Mouse (Mus musculus) hindbrain, embryonic 16.5 days (tissue): Measurements from ENCODE around the gene Eps8. TPM values are rescaled to one million over a fixed set of nuclear protein-coding genes. Genes with fewer than 3 reads are reported as not detected.

ENCODE experiments used
- ATAC-seq: fragments of 200-750 bp; cut with Nextera tagmentation; 2 replicates; pipeline ENCODE4 v1.8.0; 2017; ENCODE audit warnings: moderate TSS enrichment, moderate library complexity
- H3K27ac ChIP-seq: fragments of 300-500 bp; sonication (generic); 2 replicates; pipeline ENCODE4 v1.5.1; 2014; ENCODE audit warnings: low read depth, mild to moderate bottlenecking, control low read depth, low read length, moderate library complexity
- H3K27me3 ChIP-seq: fragments of 300-500 bp; sonication (generic); replicated peaks from 2 replicates; pipeline ENCODE4 v1.6.1; 2014; ENCODE audit warnings: low read length; ENCODE audit not compliant: control insufficient read depth, insufficient read depth
- H3K36me3 ChIP-seq: fragments of 300-500 bp; sonication (generic); 2 replicates; pipeline ENCODE4 v1.6.1; 2014; ENCODE audit warnings: mild to moderate bottlenecking, low read length, moderate library complexity, mixed read lengths; ENCODE audit not compliant: control insufficient read depth, insufficient read depth
- H3K4me1 ChIP-seq: fragments of 300-500 bp; sonication (generic); 2 replicates; pipeline ENCODE4 v1.6.1; 2014; ENCODE audit warnings: low read depth, low read length; ENCODE audit not compliant: control insufficient read depth, insufficient read depth
- H3K4me2 ChIP-seq: fragments of 300-500 bp; sonication (generic); 2 replicates; pipeline ENCODE4 v1.6.1; 2014; ENCODE audit warnings: mild to moderate bottlenecking, low read length, control low read depth, moderate library complexity
- H3K4me3 ChIP-seq: fragments of 300-500 bp; sonication (generic); 2 replicates; pipeline ENCODE4 v1.5.1; 2014; ENCODE audit warnings: mild to moderate bottlenecking, low read length, control low read depth, moderate library complexity
- H3K9ac ChIP-seq: fragments of 300-500 bp; sonication (generic); 2 replicates; pipeline ENCODE4 v1.6.1; 2014; ENCODE audit warnings: low read depth, mild to moderate bottlenecking, control low read depth, low read length, moderate library complexity
- H3K9me3 ChIP-seq: fragments of 300-500 bp; sonication (generic); 2 replicates; pipeline ENCODE4 v1.6.1; 2014; ENCODE audit warnings: mild to moderate bottlenecking, low read length, moderate library complexity; ENCODE audit not compliant: control insufficient read depth
- WGBS: fragments of 180-500 bp; shearing (Covaris S2); extraction: QIAGEN DNeasy Blood & Tissue Kit; methylation state at CpG from one replicate; pipeline ENCODE4 v1.1.7; 2014; 5-methylcytosine and 5-hydroxymethylcytosine counted together
- polyA plus RNA-seq: library from polyadenylated mRNA; unstranded; fragments of >200 nt; fragmentation: Nextera tagmentation; extraction: Ambion mirVana; gene quantifications from 2 replicates; pipeline ENCODE4 v1.2.1, GENCODE M21; 2015

Eps8 gene
- polyA plus RNA-seq, 1 experiment from 2014 or later = 33.7 TPM

DNA sequence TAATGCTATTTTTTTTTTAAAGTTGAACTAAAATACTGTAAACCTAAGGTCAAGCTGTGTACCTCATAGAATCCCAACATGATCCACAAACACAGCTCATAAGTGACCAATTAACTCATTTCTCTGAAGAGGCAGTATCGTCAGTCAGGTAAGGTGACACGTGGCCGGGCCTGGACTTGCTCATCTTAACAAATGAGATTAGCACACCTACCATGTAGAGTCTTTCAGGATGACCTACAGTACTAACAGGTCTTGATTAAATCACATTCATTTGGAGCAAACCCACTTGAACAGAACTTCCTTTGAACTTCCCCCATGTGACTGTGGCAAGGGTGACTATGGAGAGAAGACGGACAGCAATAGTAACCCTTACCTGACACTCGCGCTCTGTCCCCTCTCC lies 66.8 kb downstream of the Eps8 start:
- H3K4me1 ChIP-seq = no peaks in the 10 kb centered on the region
- no peak for ATAC-seq
- H3K36me3 ChIP-seq = no peaks in the 10 kb centered on the region
- no peaks in the 10 kb centered on the region for H3K27me3 ChIP-seq
- H3K27ac ChIP-seq = no peak overlapping the region
- no peak overlapping the region for H3K4me2 ChIP-seq
- 89% methylated on average over 6 of the region's 6 CpGs for WGBS
- no peak overlapping the region for H3K4me3 ChIP-seq
- H3K9me3 ChIP-seq = no peaks in the 10 kb centered on the region
- H3K9ac ChIP-seq = no peak overlapping the region

DNA sequence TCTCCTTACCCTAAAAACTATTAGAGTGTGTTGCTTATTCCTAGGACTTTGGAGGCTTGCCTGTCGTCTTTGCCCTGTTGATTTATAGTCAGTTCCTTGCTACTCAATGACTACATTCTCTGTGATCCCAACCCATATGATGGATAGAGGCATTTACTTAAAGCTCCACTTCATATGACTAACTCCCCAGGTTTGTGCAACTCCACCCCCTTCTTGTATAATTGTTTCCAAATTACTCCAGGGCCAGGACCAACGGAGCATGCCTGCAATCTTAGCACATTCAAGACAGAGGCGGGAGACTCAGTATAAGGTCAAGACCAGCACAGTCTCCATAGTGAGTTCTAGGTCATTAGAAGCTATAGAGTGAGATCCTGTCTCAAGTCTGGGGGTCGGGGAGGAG lies 69.4 kb downstream of the Eps8 start:
- Histone ChIP-seq H3K27me3 (no peaks in the 10 kb centered on the region), H3K9me3 (no peaks in the 10 kb centered on the region), H3K4me3 (no peak overlapping the region), H3K4me1 (no peaks in the 10 kb centered on the region), H3K4me2 (no peak overlapping the region), H3K36me3 (no peaks in the 10 kb centered on the region), H3K27ac (no peak overlapping the region), H3K9ac (no peak overlapping the region)
- 85% methylated on average over 4 of the region's 4 CpGs for WGBS
- no peak for ATAC-seq

DNA sequence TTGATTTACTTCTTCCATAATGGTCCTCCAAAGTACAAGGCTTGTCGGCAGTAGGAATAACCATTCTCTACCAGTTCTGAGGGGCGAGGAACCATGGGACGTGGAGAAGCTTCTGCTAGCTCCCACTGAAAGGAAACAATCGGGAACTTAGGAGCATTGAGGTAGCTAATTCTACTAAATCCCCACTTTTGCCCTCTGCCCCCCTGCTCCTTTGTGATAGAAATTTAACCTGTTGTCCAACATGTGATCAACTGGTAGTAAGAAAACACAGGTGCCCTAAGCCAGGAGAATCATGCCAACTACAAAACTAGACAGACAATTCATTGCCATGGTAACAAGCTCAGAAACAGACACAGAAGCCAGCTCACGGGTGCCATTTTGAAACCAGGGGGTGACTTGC lies 71.6 kb downstream of the Eps8 start:
- H3K4me2 ChIP-seq = no peak overlapping the region
- no peak for ATAC-seq
- H3K9ac ChIP-seq = no peak overlapping the region
- WGBS = 90% methylated on average over 5 of the region's 5 CpGs
- H3K36me3 ChIP-seq = no peaks in the 10 kb centered on the region
- no peak overlapping the region for H3K27ac ChIP-seq
- H3K27me3 ChIP-seq = no peaks in the 10 kb centered on the region
- no peaks in the 10 kb centered on the region for H3K9me3 ChIP-seq
- H3K4me1 ChIP-seq = no peaks in the 10 kb centered on the region
- no peak overlapping the region for H3K4me3 ChIP-seq

DNA sequence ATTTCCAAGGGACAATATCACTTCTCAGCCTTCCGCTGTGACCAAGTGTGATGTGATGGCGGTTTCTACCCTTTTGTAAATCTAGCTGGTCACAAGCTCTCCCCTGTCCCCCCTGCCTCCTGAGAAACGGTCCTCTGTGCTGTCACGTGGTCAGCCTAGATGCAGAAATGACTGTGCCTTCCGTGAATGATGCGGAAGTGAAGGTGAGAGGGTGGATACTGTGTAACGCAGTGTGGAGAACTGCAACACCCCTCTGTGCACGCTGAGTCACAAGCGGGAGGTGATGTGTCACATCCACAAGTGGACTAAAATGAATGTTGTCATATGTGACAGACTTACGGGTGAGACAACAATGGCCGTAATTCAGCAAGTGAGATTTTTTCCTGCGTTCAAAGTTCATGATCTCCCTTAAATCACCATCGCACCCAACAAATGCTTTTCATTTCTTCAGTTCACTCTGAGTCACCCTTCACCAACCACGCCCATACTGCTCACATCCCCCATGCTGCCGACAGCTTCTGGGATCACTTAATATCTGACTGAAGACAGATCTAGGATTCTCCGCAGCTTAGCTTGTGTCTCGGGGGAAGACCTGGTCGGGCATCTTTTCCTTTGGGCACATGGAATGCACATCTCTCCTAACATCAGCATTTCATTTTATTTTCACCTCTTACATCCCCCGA lies 72.3 kb downstream of the Eps8 start:
- H3K9me3 ChIP-seq = no peaks in the 10 kb centered on the region
- H3K4me2 ChIP-seq = no peak overlapping the region
- no peaks in the 10 kb centered on the region for H3K4me1 ChIP-seq
- H3K9ac ChIP-seq = no peak overlapping the region
- no peaks in the 10 kb centered on the region for H3K27me3 ChIP-seq
- no peaks in the 10 kb centered on the region for H3K36me3 ChIP-seq
- WGBS = 84% methylated on average over 19 of the region's 19 CpGs
- no peak overlapping the region for H3K27ac ChIP-seq
- no peak overlapping the region for H3K4me3 ChIP-seq
- no peak for ATAC-seq

DNA sequence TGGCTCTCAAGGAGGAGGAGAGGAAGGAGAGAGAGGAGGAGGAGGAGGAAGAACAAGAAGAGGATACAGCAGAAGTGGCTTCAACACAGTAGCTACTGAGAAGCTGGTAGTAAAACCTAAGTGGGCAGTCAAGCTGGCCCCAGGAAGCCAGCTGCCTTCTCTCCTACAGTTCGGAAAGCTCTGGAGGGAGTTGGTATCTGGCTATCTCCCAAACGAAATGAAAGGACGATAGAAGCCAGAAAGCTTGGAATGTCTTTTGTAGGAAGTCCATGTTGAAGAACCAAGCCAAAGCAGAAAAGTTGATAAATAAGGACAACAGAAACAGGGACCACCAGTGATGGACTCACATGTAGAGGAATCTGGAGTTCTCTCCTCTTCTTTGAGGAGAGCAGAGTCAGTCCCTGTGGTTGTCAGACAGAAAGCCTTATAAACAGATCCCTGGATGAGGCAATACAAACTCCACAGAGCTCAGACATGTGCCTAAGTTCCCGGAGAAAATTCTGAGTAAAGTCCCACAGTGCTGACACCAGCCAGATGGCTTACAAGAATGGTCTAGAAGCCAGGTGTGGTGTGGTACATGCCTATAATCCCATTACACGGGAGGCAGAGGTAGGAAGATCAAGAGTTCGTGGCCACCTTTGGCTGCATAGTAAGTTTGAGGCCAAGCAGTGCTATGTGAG lies 73.2 kb downstream of the Eps8 start:
- H3K27ac ChIP-seq = no peak overlapping the region
- no peaks in the 10 kb centered on the region for H3K27me3 ChIP-seq
- no peaks in the 10 kb centered on the region for H3K36me3 ChIP-seq
- 87% methylated on average over 6 of the region's 6 CpGs for WGBS
- no peak overlapping the region for H3K9ac ChIP-seq
- ATAC-seq = no peak
- H3K4me2 ChIP-seq = no peak overlapping the region
- no peak overlapping the region for H3K4me3 ChIP-seq
- H3K4me1 ChIP-seq = no peaks in the 10 kb centered on the region
- no peaks in the 10 kb centered on the region for H3K9me3 ChIP-seq

DNA sequence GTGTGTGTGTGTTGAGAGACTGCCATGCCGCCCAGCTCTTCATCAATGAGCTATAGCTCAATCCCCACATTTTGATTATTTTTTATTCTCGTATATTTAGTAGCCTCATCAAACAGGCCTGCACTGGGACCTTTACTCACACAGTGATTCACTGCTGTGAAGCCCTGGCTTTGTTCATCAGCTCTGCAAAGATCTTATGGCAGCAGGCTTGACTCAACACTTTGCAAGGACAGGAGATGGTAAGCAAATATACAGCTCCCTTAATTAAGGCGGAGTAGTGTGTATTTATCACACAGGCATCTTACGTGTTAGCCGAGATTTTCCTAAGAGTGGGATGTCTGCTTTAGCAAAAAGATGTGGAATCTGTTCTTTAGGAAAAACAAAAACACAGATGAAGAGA lies 74.2 kb downstream of the Eps8 start:
- H3K4me2 ChIP-seq = no peak overlapping the region
- 95% methylated on average over 5 of the region's 5 CpGs for WGBS
- no peaks in the 10 kb centered on the region for H3K36me3 ChIP-seq
- H3K27ac ChIP-seq = no peak overlapping the region
- no peak overlapping the region for H3K4me3 ChIP-seq
- ATAC-seq = no peak
- H3K27me3 ChIP-seq = no peaks in the 10 kb centered on the region
- no peaks in the 10 kb centered on the region for H3K4me1 ChIP-seq
- H3K9me3 ChIP-seq = no peaks in the 10 kb centered on the region
- no peak overlapping the region for H3K9ac ChIP-seq

DNA sequence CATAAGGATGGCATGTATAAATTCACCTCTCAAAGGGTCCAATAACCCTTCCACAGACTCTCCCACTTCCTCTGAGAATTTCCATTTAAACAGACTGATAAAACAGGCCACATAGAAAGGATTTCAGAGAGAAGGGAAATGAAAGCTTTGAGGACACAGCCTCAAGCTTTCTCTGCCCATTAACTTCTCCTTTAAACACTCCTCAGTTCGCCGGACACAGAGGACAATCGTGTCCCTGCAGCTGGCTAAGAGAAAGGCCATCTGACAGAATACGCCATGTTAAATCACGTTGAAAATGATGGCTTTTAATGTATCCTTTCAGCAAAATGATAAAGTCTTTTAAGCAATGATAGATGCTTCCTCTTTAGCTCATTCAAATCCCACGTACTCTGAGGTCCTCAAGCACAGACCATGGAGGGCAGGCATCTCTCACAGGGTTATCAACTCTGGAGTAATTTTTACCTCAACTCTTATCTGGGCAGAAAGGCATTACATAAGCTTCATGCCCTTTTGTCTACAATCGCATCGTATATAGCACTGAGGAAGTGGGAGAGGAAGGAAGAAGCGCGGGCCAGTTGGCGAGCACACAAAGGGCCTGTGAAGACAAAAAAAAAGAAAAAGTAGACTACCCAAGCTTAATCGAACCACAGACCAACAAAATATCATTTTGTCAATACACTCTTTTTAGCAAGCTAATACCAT lies 77.9 kb downstream of the Eps8 start:
- H3K4me3 ChIP-seq = no peak overlapping the region
- H3K4me2 ChIP-seq = no peak overlapping the region
- no peak overlapping the region for H3K9ac ChIP-seq
- H3K36me3 ChIP-seq = no peaks in the 10 kb centered on the region
- no peak for ATAC-seq
- no peaks in the 10 kb centered on the region for H3K9me3 ChIP-seq
- H3K27me3 ChIP-seq = no peaks in the 10 kb centered on the region
- H3K4me1 ChIP-seq = no peaks in the 10 kb centered on the region
- WGBS = 76% methylated on average over 12 of the region's 12 CpGs
- no peak overlapping the region for H3K27ac ChIP-seq

DNA sequence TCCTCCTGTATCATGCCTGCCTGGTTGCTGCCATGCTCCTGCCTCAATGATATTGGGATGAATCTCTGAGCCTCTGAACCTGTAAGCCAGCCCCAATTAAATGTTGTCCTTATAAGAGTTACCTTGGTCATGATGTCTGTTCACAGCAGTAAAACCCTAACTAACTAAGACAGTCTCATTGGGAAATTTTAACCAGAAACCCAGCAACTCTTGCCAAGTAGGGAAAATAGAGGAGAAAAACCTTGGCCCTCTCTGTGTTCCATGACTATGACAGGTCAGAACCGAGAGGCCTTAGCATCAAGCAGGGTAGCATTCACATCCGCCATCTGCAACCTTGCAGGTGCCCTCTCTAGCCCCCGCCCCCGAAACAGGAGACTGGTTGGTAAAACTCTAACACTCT lies 78.6 kb downstream of the Eps8 start:
- Histone ChIP-seq H3K9ac (no peak overlapping the region), H3K4me3 (no peak overlapping the region), H3K4me1 (no peaks in the 10 kb centered on the region), H3K4me2 (no peak overlapping the region), H3K9me3 (no peaks in the 10 kb centered on the region), H3K27ac (no peak overlapping the region), H3K36me3 (no peaks in the 10 kb centered on the region), H3K27me3 (no peaks in the 10 kb centered on the region)
- WGBS = 97% methylated on average over 4 of the region's 4 CpGs
- no peak for ATAC-seq

DNA sequence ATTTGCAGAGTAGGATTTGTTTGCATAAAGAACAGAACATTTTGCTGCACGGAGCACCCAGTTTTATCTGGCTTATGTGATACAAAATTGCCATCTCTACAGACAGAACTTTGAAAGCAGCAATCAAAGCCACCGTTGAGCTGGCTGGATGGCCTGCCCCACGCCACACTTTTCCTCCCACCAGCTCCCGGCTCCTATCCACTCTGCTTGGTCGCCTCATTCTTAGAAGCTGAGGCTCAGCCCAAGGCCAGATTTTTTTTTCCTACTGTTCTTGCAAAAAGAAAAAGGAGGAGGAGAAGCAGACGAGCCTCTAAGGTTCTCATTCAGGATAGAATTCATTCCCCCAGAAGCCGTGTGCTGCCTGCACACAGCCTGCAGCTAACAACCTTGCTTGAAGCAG lies 80.8 kb downstream of the Eps8 start:
- ATAC-seq = no peak
- H3K9me3 ChIP-seq = no peaks in the 10 kb centered on the region
- no peaks in the 10 kb centered on the region for H3K36me3 ChIP-seq
- WGBS = 63% methylated on average over 7 of the region's 7 CpGs
- no peak overlapping the region for H3K4me3 ChIP-seq
- no peak overlapping the region for H3K4me2 ChIP-seq
- no peak overlapping the region for H3K27ac ChIP-seq
- no peak overlapping the region for H3K9ac ChIP-seq
- H3K27me3 ChIP-seq = no peaks in the 10 kb centered on the region
- no peaks in the 10 kb centered on the region for H3K4me1 ChIP-seq
